ENCODE assay signal across 12 mouse cellular contexts in the genomic region with DNA sequence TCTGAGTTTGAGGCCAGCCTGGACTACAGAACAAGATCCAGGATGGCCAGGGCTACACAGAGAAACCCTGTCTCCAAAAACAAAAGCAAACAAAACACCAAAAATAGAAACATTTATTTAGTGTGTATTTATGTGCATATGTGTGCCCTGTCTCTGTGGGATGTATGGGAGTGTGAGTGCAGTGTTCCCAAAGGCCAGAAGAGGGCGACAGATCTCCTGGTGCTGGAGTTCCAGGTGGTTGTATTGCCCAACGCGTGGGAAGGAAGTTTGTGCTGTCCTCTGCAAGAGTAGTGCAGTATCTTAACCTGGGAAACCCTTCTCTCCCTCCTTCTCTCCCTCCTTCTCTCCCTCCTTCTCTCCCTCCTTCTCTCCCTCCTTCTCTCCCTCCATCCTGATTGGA. TPM values are rescaled to one million over a fixed set of nuclear protein-coding genes. Genes with fewer than 3 reads are reported as not detected.
DNase-seq lines count a peak whose midpoint lies in the region; ATAC-seq and TF ChIP-seq lines count a peak whose summit lies in the region.
"Had no signal": no experiment of that assay in that cellular context is flagged by ENCODE, and none has a peak within 500 bp of the region (broad histone marks: within the 10 kb centered on the region; RNA-seq: fewer than 3 reads in every experiment).

No protein-coding gene starts in this region.

- no peak for DNase-seq in gastrocnemius, adult 2 months
- DNase-seq in gastrocnemius, adult 18-20 months (ENCODE audit: low spot score), result no peak
- peak; percentile 16 for DNase-seq in lung, postnatal 36 days
- DNase-seq in lung, postnatal 4 days, result no peak
- DNase-seq in thymus, postnatal 25 days, result peak; percentile 22
- DNase-seq in layer of hippocampus, adult 9-10 months (ENCODE audit: low spot score), result no peak
- DNase-seq in cerebellum, adult 11-12 months, result no peak
- DNase-seq: gastrocnemius, postnatal 14 days had no signal

- H3K27ac ChIP-seq in gastrocnemius, adult 2 months, result no peak overlapping the region
- H3K27ac ChIP-seq: embryonic facial prominence, embryonic 15.5 days; hindbrain, embryonic 15.5 days had no signal

- no peak overlapping the region for H3K4me3 ChIP-seq in gastrocnemius, adult 2 months
- H3K4me3 ChIP-seq: embryonic facial prominence, embryonic 15.5 days; hindbrain, embryonic 15.5 days; liver, embryonic 15.5 days had no signal

- ATAC-seq in common myeloid progenitor, adult 5-6 weeks (replicated peaks; ENCODE audit: low read depth, poor library complexity, severe bottlenecking), result 0 out of 2 replicates have a peak, but pooled peaks have one; percentile 60

- intact Hi-C loops in gastrocnemius, adult 2 months (cut with DNase I), result no loop called here

- TF ChIP-seq CTCF in gastrocnemius, adult 2 months (IDR thresholded peaks at IDR 0.05), result peak; percentile 35

RNA-seq across cellular contexts. Expression of a gene that starts 17.6 kb away (rescaled TPM):
- total RNA-seq in gastrocnemius, adult 2 months (2021), result not detected
- total RNA-seq in gastrocnemius, adult 18-20 months (2021), result not detected
- total RNA-seq in common myeloid progenitor, adult 5-6 weeks (2017), result 14.2 and 15.3 TPM in 2 replicates

RNA-seq across cellular contexts. Expression of a gene that starts 27.7 kb away (rescaled TPM):
- under 1 TPM in 1 of 2 experiments, not detected in 1; 0.14 TPM for total RNA-seq in gastrocnemius, adult 2 months (2021)
- under 1 TPM; 0.05 to 0.07 TPM for total RNA-seq in gastrocnemius, adult 18-20 months (2021)
- 1.4 and 1.5 TPM in 2 replicates for total RNA-seq in common myeloid progenitor, adult 5-6 weeks (2017)

RNA-seq across cellular contexts. Expression of a gene that starts 37.6 kb away (rescaled TPM):
- total RNA-seq in gastrocnemius, adult 2 months (2021), result 10 to 100 TPM in 1 of 2 experiments, 1 to 10 TPM in 1; 3.5 to 18.9 TPM
- 1 to 10 TPM; 2.5 to 2.7 TPM for total RNA-seq in gastrocnemius, adult 18-20 months (2021)
- not detected in 2 replicates for total RNA-seq in common myeloid progenitor, adult 5-6 weeks (2017)

RNA-seq across cellular contexts. Expression of a gene that starts 41.4 kb away (rescaled TPM):
- 1 to 10 TPM; 3.8 to 5.3 TPM for total RNA-seq in gastrocnemius, adult 2 months (2021)
- 1 to 10 TPM; 3.5 to 3.8 TPM for total RNA-seq in gastrocnemius, adult 18-20 months (2021)
- 26.0 and 27.0 TPM in 2 replicates for total RNA-seq in common myeloid progenitor, adult 5-6 weeks (2017)

RNA-seq across cellular contexts. Expression of a gene that starts 52.1 kb away (rescaled TPM):
- not detected for total RNA-seq in gastrocnemius, adult 2 months (2021)
- total RNA-seq in gastrocnemius, adult 18-20 months (2021), result not detected
- total RNA-seq in common myeloid progenitor, adult 5-6 weeks (2017), result 1.2 TPM in 1 of 2 replicates, not detected in the other

Comparison
In these comparisons a context has a peak if more than half of its experiments do, and no peak if none do; other contexts are left out.
1. DNase-seq: peak in lung, postnatal 36 days (single experiment) and thymus, postnatal 25 days (single experiment); none in gastrocnemius, adult 2 months (single experiment), gastrocnemius, adult 18-20 months (single experiment), lung, postnatal 4 days (0 of 2), layer of hippocampus, adult 9-10 months (single experiment) and cerebellum, adult 11-12 months (single experiment).
2. RNA of a gene that starts 17.6 kb away (total RNA-seq): 14.2 to 15.3 TPM in common myeloid progenitor, adult 5-6 weeks; not detected in gastrocnemius, adult 18-20 months and not detected in gastrocnemius, adult 2 months; every median in the first group is over 10 times any median in the second.